Mouse (Mus musculus) CH12.LX (cell line): ENCODE results near the gene Hist1h2af. TPM values are rescaled to one million over a fixed set of nuclear protein-coding genes. Genes with fewer than 3 reads are reported as not detected.
A peak's percentile ranks its signal among the peaks of the same experiment; 100 is the strongest.

ENCODE experiments used
- DNase-seq: peaks from one replicate; pipeline ENCODE4 v3.0.0-alpha.2; 2013; ENCODE audit errors: extremely low read depth
- H3K27ac ChIP-seq: 2 replicates; pipeline ENCODE4 v1.5.1; 2012; ENCODE audit warnings: low read depth, mild to moderate bottlenecking, control low read depth, moderate library complexity; ENCODE audit not compliant: insufficient read depth
- H3K27me3 ChIP-seq: replicated peaks from 2 replicates; pipeline ENCODE3; 2012; ENCODE audit warnings: inconsistent platforms
- H3K36me3 ChIP-seq, 2 experiments: replicated peaks in 1 of 2; 2 replicates each; pipeline versions ENCODE3 to v1.6.1; 2012; ENCODE audit warnings: inconsistent platforms in 1 of 2, low read length in 1 of 2, mild to moderate bottlenecking in 1 of 2, mixed read lengths in 1 of 2, moderate library complexity in 1 of 2; ENCODE audit not compliant: control insufficient read depth in 1 of 2, insufficient read depth in 1 of 2
- H3K4me1 ChIP-seq, 2 experiments: 2 replicates each; pipeline ENCODE4 v1.6.1; 2012; ENCODE audit warnings: inconsistent platforms in 1 of 2, moderate library complexity in 1 of 2; ENCODE audit not compliant: insufficient read depth in 2 of 2, control insufficient read depth in 1 of 2
- H3K4me2 ChIP-seq: 2 replicates; pipeline ENCODE4 v1.6.1; 2012; ENCODE audit warnings: low read depth, mild to moderate bottlenecking, control low read depth; ENCODE audit not compliant: poor library complexity, insufficient read depth, severe bottlenecking
- H3K4me3 ChIP-seq, 3 experiments: fragments of 150-350 bp in 1 of 3; sonication (generic) in 1 of 3; replicated peaks in 1 of 3; 2 replicates each; pipeline versions ENCODE3 to v1.5.1; 2011 to 2012; ENCODE audit warnings: low read depth in 2 of 3, low read length in 2 of 3, mild to moderate bottlenecking in 2 of 3, moderate library complexity in 2 of 3, control low read depth in 1 of 3, improper control_type of control experiment in 1 of 3, inconsistent platforms in 1 of 3, mixed read lengths in 1 of 3; ENCODE audit not compliant: poor library complexity in 1 of 3
- H3K79me2 ChIP-seq: replicated peaks from 2 replicates; pipeline ENCODE4 v1.6.1; 2012; ENCODE audit warnings: mild to moderate bottlenecking, moderate library complexity; ENCODE audit not compliant: control insufficient read depth, poor library complexity, insufficient read depth, severe bottlenecking; ENCODE audit errors: extremely low read depth
- H3K9ac ChIP-seq: 2 replicates; pipeline ENCODE4 v1.6.1; 2012; ENCODE audit warnings: low read depth, mild to moderate bottlenecking, control low read depth, moderate library complexity; ENCODE audit not compliant: insufficient read depth
- H3K9me3 ChIP-seq: replicated peaks from 2 replicates; pipeline ENCODE3; 2012; ENCODE audit warnings: low read length, inconsistent platforms, mixed read lengths
- BHLHE40 ChIP-seq: IDR thresholded peaks from 2 replicates; pipeline ENCODE4 v1.6.1; 2011; ENCODE audit warnings: mild to moderate bottlenecking, low read depth, low read length, improper control_type of control experiment
- CHD1 ChIP-seq: IDR thresholded peaks from 2 replicates; pipeline ENCODE4 v1.6.1; 2012; ENCODE audit warnings: low read depth, low read length, improper control_type of control experiment, inconsistent platforms
- CHD2 ChIP-seq: IDR thresholded peaks from 2 replicates; pipeline ENCODE4 v1.6.1; 2011; ENCODE audit warnings: low read length, improper control_type of control experiment
- CTCF ChIP-seq, 2 experiments: IDR thresholded peaks in 1 of 2; conservative IDR thresholded peaks in 1 of 2; 2 replicates each; pipeline ENCODE4 v1.5.1; 2011 to 2012; ENCODE audit warnings: low read depth in 2 of 2, low read length in 2 of 2, improper control_type of control experiment in 1 of 2, inconsistent platforms in 1 of 2, mild to moderate bottlenecking in 1 of 2, moderate library complexity in 1 of 2
- E2F4 ChIP-seq: IDR thresholded peaks from 2 replicates; pipeline ENCODE4 v1.6.1; 2011; ENCODE audit warnings: low read depth, low read length, improper control_type of control experiment; ENCODE audit not compliant: insufficient replicate concordance
- IRF4 ChIP-seq: IDR thresholded peaks from 2 replicates; pipeline ENCODE4 v1.6.1; 2014; ENCODE audit warnings: low read depth, mild to moderate bottlenecking, inconsistent platforms, low read length, improper control_type of control experiment
- JUN ChIP-seq: IDR thresholded peaks from 2 replicates; pipeline ENCODE4 v1.6.1; 2011; ENCODE audit warnings: low read depth, mild to moderate bottlenecking, low read length, improper control_type of control experiment, moderate library complexity; ENCODE audit not compliant: insufficient read depth
- JUND ChIP-seq: conservative IDR thresholded peaks from 2 replicates; pipeline ENCODE4 v1.6.1; 2011; ENCODE audit warnings: low read depth, low read length, improper control_type of control experiment
- MAFK ChIP-seq: IDR thresholded peaks from 2 replicates; pipeline ENCODE4 v1.6.1; 2011; ENCODE audit warnings: low read length, improper control_type of control experiment; ENCODE audit not compliant: insufficient replicate concordance
- MAX ChIP-seq: IDR thresholded peaks from 2 replicates; pipeline ENCODE4 v1.6.1; 2011; ENCODE audit warnings: low read length, improper control_type of control experiment
- PAX5 ChIP-seq: IDR thresholded peaks from 2 replicates; pipeline ENCODE4 v1.6.1; 2012; ENCODE audit warnings: low read length, inconsistent platforms, mixed read lengths
- POLR2A ChIP-seq: IDR thresholded peaks from 2 replicates; pipeline ENCODE4 v1.6.1; 2011; ENCODE audit warnings: low read depth, mild to moderate bottlenecking, improper control_type of control experiment, low read length
- POLR2AphosphoS2 ChIP-seq: IDR thresholded peaks from 2 replicates; pipeline ENCODE4 v1.6.1; 2011; ENCODE audit warnings: low read depth, low read length, improper control_type of control experiment
- RAD21 ChIP-seq: IDR thresholded peaks from 2 replicates; pipeline ENCODE4 v1.6.1; 2011; ENCODE audit warnings: low read depth, mild to moderate bottlenecking, low read length, improper control_type of control experiment, moderate library complexity
- RCOR1 ChIP-seq: conservative IDR thresholded peaks from 2 replicates; pipeline ENCODE4 v1.6.1; 2012; ENCODE audit warnings: low read depth, mild to moderate bottlenecking, inconsistent platforms, low read length, improper control_type of control experiment
- TBP ChIP-seq: conservative IDR thresholded peaks from 2 replicates; pipeline ENCODE4 v1.6.1; 2011; ENCODE audit warnings: low read depth, low read length, improper control_type of control experiment
- UBTF ChIP-seq: IDR thresholded peaks from 2 replicates; pipeline ENCODE4 v1.6.1; 2012; ENCODE audit warnings: low read depth, mild to moderate bottlenecking, inconsistent platforms, low read length, improper control_type of control experiment, moderate library complexity
- USF1 ChIP-seq: IDR thresholded peaks from 2 replicates; pipeline ENCODE4 v1.6.1; 2014; ENCODE audit warnings: low read depth, mild to moderate bottlenecking, inconsistent platforms, low read length, improper control_type of control experiment
- ZC3H11A ChIP-seq: IDR thresholded peaks from 2 replicates; pipeline ENCODE4 v1.6.1; 2012; ENCODE audit warnings: low read depth, mild to moderate bottlenecking, inconsistent platforms, low read length, improper control_type of control experiment
- ZKSCAN1 ChIP-seq: IDR thresholded peaks from 2 replicates; pipeline ENCODE4 v1.6.1; 2012; ENCODE audit warnings: low read depth, inconsistent platforms, low read length, improper control_type of control experiment, borderline replicate concordance
- dilution Hi-C: fragments of 300-500 bp; cut with MboI; formaldehyde crosslinking; loops from 2 replicates; pipeline ENCODE4 v1.14.3; 2020; ENCODE audit warnings: low sequenced_read_pairs; ENCODE audit not compliant: extremely low pct_unique_long_range_greater_than_20kb, extremely low pct_ligation_motif_present
- in situ Hi-C: fragments of 300-500 bp; cut with MboI; formaldehyde crosslinking; loops from 3 replicates; pipeline ENCODE4 v1.14.3; 2019; ENCODE audit warnings: low sequenced_read_pairs, low pct_ligation_motif_present, low pct_unique_long_range_greater_than_20kb, mixed read lengths
- polyA plus RNA-seq: library from polyadenylated mRNA; unstranded; fragments of >175 nt; gene quantifications from 2 replicates; pipeline ENCODE4 v1.2.1, GENCODE M21; 2012; ENCODE audit warnings: low read depth; ENCODE audit not compliant: insufficient read length
- total RNA-seq, 2 experiments: library from RNA; depleted of rRNA; stranded (reverse); fragments of 300-350 nt in 1 of 2; fragments of >200 nt in 1 of 2; gene quantifications; 2 replicates each; pipeline ENCODE4 v1.2.3; 2012 to 2014

Gene Hist1h2af
- total and polyA plus RNA-seq, 3 experiments, result 57.1 to 932 (median 68.6) TPM

GRCm38 (mm10) chr13:23491990-23492389, 41.7 kb upstream of the Hist1h2af start:
- peaks cover 0 to 10% of the 10 kb centered on the region in 2 experiments; a peak in 2 of 4 replicates for H3K4me1 ChIP-seq
- H3K36me3 ChIP-seq, result peaks cover 0 to 2% of the 10 kb centered on the region in 2 experiments
- dilution Hi-C loops (no loop called here), in situ Hi-C loops (no loop called here)
- H3K4me3 ChIP-seq, result peak overlapping the region; percentile 27 to 43 (median 41)
- no peak overlapping the region for H3K9ac ChIP-seq
- TF ChIP-seq POLR2A (peak; percentile 32; the same call in 1 of the 2 replicates), CHD2 (no peak), TBP (peak; percentile 68; the same call in 1 of the 2 replicates)
- peaks cover 2% of the 10 kb centered on the region for H3K9me3 ChIP-seq
- DNase-seq, result peak; percentile 34
- no peaks in the 10 kb centered on the region for H3K79me2 ChIP-seq
- H3K4me2 ChIP-seq, result peak overlapping the region; percentile 93
- H3K27ac ChIP-seq, result no peak overlapping the region
- peaks cover 2% of the 10 kb centered on the region for H3K27me3 ChIP-seq

DNA sequence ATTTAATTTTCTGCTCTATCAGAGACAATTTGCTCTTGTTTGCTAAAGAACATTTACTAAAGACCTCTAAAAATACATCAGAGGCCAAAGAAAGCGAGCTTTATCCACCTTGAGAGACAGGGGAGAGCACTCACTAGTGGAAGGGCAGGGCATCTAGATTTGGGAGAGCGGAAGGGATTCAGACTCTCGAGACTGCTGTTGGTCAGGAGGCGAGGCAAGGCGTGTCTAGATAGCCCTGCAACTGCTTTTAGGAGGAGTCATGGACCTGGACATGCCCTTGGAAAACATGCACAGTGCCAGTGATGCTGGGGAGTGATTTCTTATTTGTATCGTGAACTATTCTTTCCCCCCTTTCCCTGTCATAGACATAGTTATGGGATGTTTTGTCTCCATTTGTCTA, 38.2 kb upstream of the Hist1h2af start:
- DNase-seq, result no peak
- Histone ChIP-seq H3K79me2 (no peaks in the 10 kb centered on the region), H3K36me3 (no peaks in the 10 kb centered on the region)
- in situ Hi-C loops, result no loop called here
- no peak for TF ChIP-seq CHD1
- TF ChIP-seq POLR2AphosphoS2, result no peak
- TF ChIP-seq CHD2, result no peak
- no peak for TF ChIP-seq ZKSCAN1
- TF ChIP-seq IRF4, result no peak
- no peak for TF ChIP-seq BHLHE40
- no peak for TF ChIP-seq RAD21
- TF ChIP-seq ZC3H11A, result no peak
- TF ChIP-seq UBTF, result no peak
- no peak for TF ChIP-seq USF1
- TF ChIP-seq E2F4, result no peak
- TF ChIP-seq RCOR1, result no peak
- TF ChIP-seq PAX5, result no peak
- TF ChIP-seq JUN, result no peak
- TF ChIP-seq MAX, result no peak
- TF ChIP-seq MAFK, result no peak
- TF ChIP-seq TBP, result no peak
- no peak for TF ChIP-seq CTCF (conservative IDR thresholded peaks at IDR 0.05 in 1 of 2, IDR thresholded peaks at IDR 0.05 in 1 of 2; ENCODE audit: low read depth in 2 of 2, low read length in 2 of 2)
- TF ChIP-seq JUND, result no peak
- TF ChIP-seq, all 38 proteins: peak for 0
- H3K9me3 ChIP-seq, result peaks cover 2% of the 10 kb centered on the region
- H3K27me3 ChIP-seq, result peaks cover 2% of the 10 kb centered on the region
- peaks cover 0 to 3% of the 10 kb centered on the region in 2 experiments; a peak in 2 of 4 replicates for H3K4me1 ChIP-seq
- dilution Hi-C loops, result no loop called here
- no peak overlapping the region for H3K27ac ChIP-seq
- no peak overlapping the region for H3K4me2 ChIP-seq
- H3K4me3 ChIP-seq, result no peak overlapping the region
- H3K9ac ChIP-seq, result no peak overlapping the region
